Mouse (Mus musculus) heart, postnatal 0 days (tissue): ENCODE measurements around the gene Rxylt1.

Experiments
- CTCF ChIP-seq: IDR thresholded peaks from 2 replicates; pipeline ENCODE4 v1.5.1; 2016; ENCODE audit warnings: antibody characterized with exemption, control low read depth, low read depth
- EP300 ChIP-seq: IDR thresholded peaks from 2 replicates; pipeline ENCODE4 v1.6.1; 2016; ENCODE audit warnings: antibody characterized with exemption, low read depth

GRCm38 (mm10) chr10:122096462-122096979 lies 650 bp downstream of the Rxylt1 start:
- TF ChIP-seq EP300 (no peak), CTCF (no peak)
